Mouse (Mus musculus) thymus, adult 2 months (tissue): ENCODE measurements around the gene C130073F10Rik.
"Not testable (repeated sequence)": the region's sequence is repeated elsewhere in the genome, so short reads cannot be mapped to it uniquely, and the experiment has no call there.

Source experiments
- CTCF ChIP-seq: fragments of 200-500 bp; IDR thresholded peaks from 2 replicates; pipeline ENCODE4 v1.5.1; 2012; ENCODE audit warnings: mild to moderate bottlenecking, control low read depth, low read length, moderate library complexity, borderline replicate concordance; ENCODE audit not compliant: control insufficient read depth, poor library complexity, insufficient read depth; ENCODE audit errors: extremely low read depth
- POLR2A ChIP-seq: fragments of 200-500 bp; IDR thresholded peaks from 2 replicates; pipeline ENCODE4 v1.6.1; 2012; ENCODE audit warnings: mild to moderate bottlenecking, low read length, control low read depth, moderate library complexity; ENCODE audit not compliant: control insufficient read depth, poor library complexity, insufficient read depth; ENCODE audit errors: extremely low read depth

DNA sequence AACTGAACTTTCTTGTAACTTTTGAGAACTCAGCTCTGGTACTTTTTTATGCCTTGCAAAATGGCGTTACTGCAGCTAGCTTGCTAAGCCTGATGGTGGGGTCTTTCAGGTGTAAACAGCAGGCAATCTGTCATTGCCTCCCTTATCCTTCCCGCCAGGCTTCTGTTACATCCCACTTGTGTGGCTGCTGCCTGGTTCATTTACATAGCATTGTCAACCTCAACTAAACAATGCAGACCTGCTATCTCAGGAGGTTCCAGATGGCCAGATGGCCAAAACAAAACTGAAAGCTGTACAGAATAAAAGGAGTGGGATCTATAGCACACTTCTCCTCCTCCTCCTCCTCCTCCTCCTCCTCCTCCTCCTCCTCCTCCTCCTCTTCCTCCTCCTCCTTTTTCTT, 21.6 kb downstream of the C130073F10Rik start:
- TF ChIP-seq CTCF, POLR2A: not testable (repeated sequence)
